Mouse (Mus musculus) lung, adult 2 months (tissue): ENCODE measurements around the gene Lekr1.

ENCODE experiments used
- CTCF ChIP-seq: fragments of 200-500 bp; IDR thresholded peaks from 2 replicates; pipeline ENCODE4 v1.5.1; 2011; ENCODE audit warnings: mild to moderate bottlenecking, low read length, control low read depth; ENCODE audit not compliant: insufficient read depth
- POLR2A ChIP-seq: fragments of 200-500 bp; IDR thresholded peaks from 2 replicates; pipeline ENCODE4 v1.6.1; 2011; ENCODE audit warnings: low read depth, mild to moderate bottlenecking, control low read depth, low read length, borderline replicate concordance; ENCODE audit errors: extremely low read depth

DNA sequence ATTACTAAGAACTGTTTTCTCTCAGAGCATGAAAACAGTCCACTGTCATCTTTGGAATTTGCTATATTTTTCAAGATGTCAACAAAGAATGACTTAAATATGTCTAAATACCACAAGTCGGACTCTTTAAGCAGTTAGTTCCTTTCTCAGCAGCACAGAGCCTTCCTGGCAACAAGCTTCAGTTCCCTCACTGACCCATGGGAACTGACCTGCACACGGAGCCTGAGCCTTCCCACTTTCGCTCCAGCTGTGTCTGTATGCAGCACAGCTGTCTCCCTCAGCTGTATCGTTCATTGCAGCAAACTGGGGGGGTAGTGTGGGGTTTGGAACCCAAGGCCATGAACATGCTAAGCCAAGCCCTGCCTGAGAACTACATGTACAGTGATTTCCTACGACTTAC is 136.8 kb downstream of the Lekr1 start:
- TF ChIP-seq POLR2A (no peak), CTCF (no peak)
